Mouse (Mus musculus) adrenal gland, postnatal 4 days (tissue): ENCODE data around the gene Srp68. TPM values are rescaled to one million over a fixed set of nuclear protein-coding genes. Genes with fewer than 3 reads are reported as not detected.

ENCODE experiments used
- DNase-seq, 2 experiments: peaks; one replicate each; pipeline ENCODE4 v3.0.0; 2021 to 2022; ENCODE audit warnings: low spot score in 2 of 2, mixed read lengths in 2 of 2
- total RNA-seq, 2 experiments: library from RNA; stranded (reverse); gene quantifications; 2 replicates each; pipeline ENCODE4 v1.2.3; 2021

The Srp68 gene
- total RNA-seq, 2 experiments from 2014 or later, result 79.7 to 81.2 TPM

GRCm38 (mm10) chr11:116209257-116209656 lies 64.8 kb downstream of the Srp68 start:
- DNase-seq, result no peak

- DNase-seq, result no peak
These were observed 65.4 kb downstream of the Srp68 start for GRCm38 (mm10) chr11:116208660-116209059.

GRCm38 (mm10) chr11:116206678-116207077 lies 67.3 kb downstream of the Srp68 start:
- no peak for DNase-seq

GRCm38 (mm10) chr11:116203150-116203549 lies 70.9 kb downstream of the Srp68 start:
- DNase-seq, result no peak

GRCm38 (mm10) chr11:116201151-116201550 lies 72.9 kb downstream of the Srp68 start:
- no peak for DNase-seq

- DNase-seq, result peak; percentile 89 to 97
These were observed 75.1 kb downstream of the Srp68 start, which contains the start of the genes Ten1 and Acox1 for GRCm38 (mm10) chr11:116198639-116199531. TSS of gene Ten1 (plus strand) at chr11:116198855. TSS of gene Acox1 (minus strand) at chr11:116199045.

- DNase-seq, result no peak
These were observed 75.9 kb downstream of the Srp68 start for GRCm38 (mm10) chr11:116198132-116198531.

- DNase-seq, result no peak
These were observed 76.5 kb downstream of the Srp68 start for GRCm38 (mm10) chr11:116197584-116197906.

GRCm38 (mm10) chr11:116196866-116197583 lies 77.0 kb downstream of the Srp68 start:
- no peak for DNase-seq

GRCm38 (mm10) chr11:116196336-116196735 lies 77.7 kb downstream of the Srp68 start:
- DNase-seq, result no peak

GRCm38 (mm10) chr11:116195252-116195651 lies 78.8 kb downstream of the Srp68 start:
- no peak for DNase-seq

Other genes starting within 250 kb of the Srp68 start
- 100 to 1,000 TPM; 751 to 846 TPM for gene H3f3b, start 246.3 kb downstream of the Srp68 start, total RNA-seq
- gene Unk, start 243.9 kb downstream of the Srp68 start, total RNA-seq, result 10 to 100 TPM; 41.3 to 45.5 TPM
- gene Unc13d, start 196.3 kb downstream of the Srp68 start, total RNA-seq, result 1 to 10 TPM; 1.1 to 2.4 TPM
- 100 to 1,000 TPM; 126 to 136 TPM for gene Wbp2, start 187.2 kb downstream of the Srp68 start, total RNA-seq
- 10 to 100 TPM; 21.3 to 23.9 TPM for gene Trim47, start 147.0 kb downstream of the Srp68 start, total RNA-seq
- 1 to 10 TPM; 8.2 to 8.5 TPM for gene Trim65, start 143.1 kb downstream of the Srp68 start, total RNA-seq
- gene Mrpl38, start 135.3 kb downstream of the Srp68 start, total RNA-seq, result 10 to 100 TPM; 75.4 to 81.6 TPM
- 10 to 100 TPM; 57.7 to 63.5 TPM for gene Fbf1, start 106.1 kb downstream of the Srp68 start, total RNA-seq
- 10 to 100 TPM; 31.6 to 32.9 TPM for gene Ten1, start 75.4 kb downstream of the Srp68 start, total RNA-seq
- 100 to 1,000 TPM; 100 to 111 TPM for gene Acox1, start 75.2 kb downstream of the Srp68 start, total RNA-seq
- 1 to 10 TPM; 2.2 to 4.3 TPM for gene Evpl, start 36.1 kb downstream of the Srp68 start, total RNA-seq
- gene Galr2, start 6.7 kb upstream of the Srp68 start, total RNA-seq, result under 1 TPM; 0.20 to 0.28 TPM
- 10 to 100 TPM; 80.2 to 88.5 TPM for gene Exoc7, start 33.0 kb upstream of the Srp68 start, total RNA-seq
- gene Foxj1, start 61.2 kb upstream of the Srp68 start, total RNA-seq, result under 1 TPM; 0.37 to 0.90 TPM
- 10 to 100 TPM; 20.0 to 22.0 TPM for gene Rnf157, start 138.8 kb upstream of the Srp68 start, total RNA-seq
- 10 to 100 TPM; 62.1 to 63.9 TPM for gene Ubald2, start 159.9 kb upstream of the Srp68 start, total RNA-seq
- gene Qrich2, start 192.0 kb upstream of the Srp68 start, total RNA-seq, result under 1 TPM in 1 of 2 experiments, not detected in 1; 0.14 TPM
- gene Prpsap1, start 220.0 kb upstream of the Srp68 start, total RNA-seq, result 100 to 1,000 TPM in 1 of 2 experiments, 10 to 100 TPM in 1; 95.7 to 103 TPM